Mouse (Mus musculus) heart, postnatal 0 days (tissue): ENCODE results near the gene Cyba.

Source experiments
- CTCF ChIP-seq: IDR thresholded peaks from 2 replicates; pipeline ENCODE4 v1.5.1; 2016; ENCODE audit warnings: antibody characterized with exemption, control low read depth, low read depth
- EP300 ChIP-seq: IDR thresholded peaks from 2 replicates; pipeline ENCODE4 v1.6.1; 2016; ENCODE audit warnings: antibody characterized with exemption, low read depth

DNA sequence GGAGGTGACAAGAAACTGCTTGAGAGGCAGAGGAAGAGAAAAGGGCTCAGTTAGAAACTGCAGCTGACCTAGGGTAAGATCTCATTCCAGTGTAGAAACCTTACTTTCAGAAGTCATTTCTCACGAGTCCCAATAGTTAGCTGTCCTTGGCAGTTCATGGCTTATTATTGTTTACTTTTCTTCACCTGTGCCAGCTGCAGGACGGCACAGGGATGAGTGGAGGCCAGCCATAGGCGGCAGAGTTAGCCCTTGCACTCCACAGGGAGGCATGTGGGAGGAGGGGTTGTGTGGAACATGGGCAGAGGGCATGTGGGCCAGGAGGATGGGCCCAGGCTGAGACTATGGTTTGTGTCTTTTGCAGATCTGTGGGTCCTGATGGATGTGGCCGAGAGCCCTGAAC is 49.7 kb downstream of the Cyba start:
- no peak for TF ChIP-seq CTCF
- no peak for TF ChIP-seq EP300
